Mouse (Mus musculus) limb, embryonic 14.5 days (tissue): Measurements from ENCODE around the gene Ahnak. TPM values are rescaled to one million over a fixed set of nuclear protein-coding genes. Genes with fewer than 3 reads are reported as not detected.

Experiments
- ATAC-seq: fragments of 200-750 bp; cut with Nextera tagmentation; 2 replicates; pipeline ENCODE4 v1.8.0; 2017; ENCODE audit warnings: low read depth, moderate number of reproducible peaks, moderate TSS enrichment; ENCODE audit not compliant: low FRiP score
- DNase-seq: peaks from one replicate; pipeline ENCODE4 v3.0.0-alpha.2; 2015; ENCODE audit warnings: low spot score
- H3K27ac ChIP-seq: fragments of 300-500 bp; sonication (generic); replicated peaks from 2 replicates; pipeline ENCODE4 v1.5.1; 2014; ENCODE audit warnings: low read depth, mild to moderate bottlenecking, low read length, moderate library complexity, mixed read lengths
- H3K27me3 ChIP-seq: fragments of 300-500 bp; sonication (generic); 2 replicates; pipeline ENCODE4 v1.6.1; 2014; ENCODE audit warnings: low read length, mixed read lengths; ENCODE audit not compliant: control insufficient read depth, insufficient read depth
- H3K36me3 ChIP-seq: fragments of 300-500 bp; sonication (generic); 2 replicates; pipeline ENCODE4 v1.6.1; 2014; ENCODE audit warnings: mild to moderate bottlenecking, low read length, moderate library complexity, mixed read lengths; ENCODE audit not compliant: control insufficient read depth, insufficient read depth
- H3K4me1 ChIP-seq: fragments of 300-500 bp; sonication (generic); 2 replicates; pipeline ENCODE4 v1.6.1; 2014; ENCODE audit warnings: antibody characterized with exemption, low read length, mixed read lengths; ENCODE audit not compliant: control insufficient read depth, insufficient read depth
- H3K4me2 ChIP-seq: fragments of 300-500 bp; sonication (generic); replicated peaks from 2 replicates; pipeline ENCODE4 v1.6.1; 2014; ENCODE audit warnings: low read depth, mild to moderate bottlenecking, low read length, moderate library complexity; ENCODE audit not compliant: severe bottlenecking
- H3K4me3 ChIP-seq: fragments of 300-500 bp; sonication (generic); replicated peaks from 2 replicates; pipeline ENCODE4 v1.5.1; 2014; ENCODE audit warnings: low read length
- H3K9ac ChIP-seq: fragments of 300-500 bp; sonication (generic); 2 replicates; pipeline ENCODE4 v1.6.1; 2014; ENCODE audit warnings: mild to moderate bottlenecking, low read depth, low read length, moderate library complexity; ENCODE audit not compliant: severe bottlenecking
- H3K9me3 ChIP-seq: fragments of 300-500 bp; sonication (generic); 2 replicates; pipeline ENCODE4 v1.6.1; 2016; ENCODE audit warnings: low read length; ENCODE audit not compliant: control insufficient read depth
- POLR2A ChIP-seq: fragments of 200-500 bp; IDR thresholded peaks from 2 replicates; pipeline ENCODE4 v1.8.0; 2012; ENCODE audit warnings: inconsistent platforms, mild to moderate bottlenecking, moderate library complexity, borderline replicate concordance; ENCODE audit not compliant: insufficient read depth, insufficient read length; ENCODE audit errors: extremely low read depth
- WGBS: fragments of 180-500 bp; shearing (Covaris S2); extraction: QIAGEN DNeasy Blood & Tissue Kit; methylation state at CpG from one replicate; pipeline ENCODE4 v1.1.7; 2014; 5-methylcytosine and 5-hydroxymethylcytosine counted together
- polyA plus RNA-seq, 2 experiments: library from polyadenylated mRNA; depleted of rRNA in 1 of 2; stranded (reverse) in 1 of 2; unstranded in 1 of 2; fragments of >200 nt; fragmentation: Nextera tagmentation in 1 of 2; extraction: Ambion mirVana in 1 of 2; gene quantifications; 2 replicates each; pipeline versions ENCODE4 v1.2.1 to v1.2.3; 2012 to 2014

Ahnak gene
- polyA plus RNA-seq, 2 experiments = 31.4 to 61.6 TPM

DNA sequence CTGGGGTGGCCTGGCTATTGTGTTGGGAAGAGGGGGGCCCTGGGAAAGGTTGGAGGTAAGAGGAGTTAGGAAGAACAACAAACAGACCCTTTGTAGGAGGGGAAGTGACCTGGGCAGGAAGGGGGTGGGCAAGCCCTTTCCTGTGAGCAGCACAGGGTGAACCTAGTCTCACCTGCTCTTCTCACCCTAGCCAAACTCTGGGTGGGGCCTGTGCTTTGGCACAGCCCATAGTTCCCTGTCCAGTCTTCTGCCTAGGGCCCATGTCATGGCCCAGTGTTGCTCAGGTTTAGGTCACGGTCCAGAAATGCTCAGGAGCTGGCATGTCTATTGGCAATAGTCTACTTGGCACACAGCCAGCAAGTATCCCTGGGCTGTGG lies 118.3 kb downstream of the Ahnak start:
- TF ChIP-seq POLR2A = no peak
- peaks cover 17% of the 10 kb centered on the region for H3K4me1 ChIP-seq
- no peak overlapping the region for H3K4me2 ChIP-seq
- 79% methylated on average over 1 of the region's 1 CpGs for WGBS
- H3K4me3 ChIP-seq = no peak overlapping the region
- ATAC-seq = no peak
- H3K27ac ChIP-seq = no peak overlapping the region
- H3K36me3 ChIP-seq = 0 out of 2 replicates have a peak, but pooled peaks cover 4% of the 10 kb centered on the region
- 0 out of 2 replicates have a peak overlapping the region, but pooled peaks have one; percentile 14 for H3K9ac ChIP-seq
- no peak for DNase-seq
- H3K27me3 ChIP-seq = no peaks in the 10 kb centered on the region
- H3K9me3 ChIP-seq = no peaks in the 10 kb centered on the region

DNA sequence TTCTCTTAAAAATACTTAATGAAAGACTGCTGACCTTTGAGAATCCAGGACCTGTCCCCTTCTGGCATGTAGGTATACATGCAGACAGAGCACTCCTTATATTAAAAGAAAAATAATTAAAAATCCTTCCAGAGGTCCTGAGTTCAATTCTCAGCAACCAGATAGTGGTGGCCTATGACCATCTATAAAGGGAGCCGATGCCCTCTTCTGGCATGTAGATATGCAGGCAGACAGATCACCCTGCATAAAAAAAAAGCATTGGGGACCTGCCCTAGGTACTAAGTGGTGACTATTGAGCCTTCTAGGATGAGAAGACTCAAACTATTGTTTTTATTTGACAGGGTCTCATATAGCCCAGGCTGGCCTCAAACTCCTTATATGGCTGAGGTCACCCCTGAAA lies 119.5 kb downstream of the Ahnak start:
- ATAC-seq (no peak), DNase-seq (no peak)
- Histone ChIP-seq H3K4me3 (no peak overlapping the region), H3K36me3 (peaks cover 15% of the 10 kb centered on the region; the same call in 1 of the 2 replicates), H3K27ac (no peak overlapping the region), H3K4me2 (no peak overlapping the region), H3K27me3 (no peaks in the 10 kb centered on the region), H3K9me3 (no peaks in the 10 kb centered on the region), H3K4me1 (peaks cover 17% of the 10 kb centered on the region), H3K9ac (no peak overlapping the region)
- TF ChIP-seq POLR2A = no peak
- 85% methylated on average over 1 of the region's 1 CpGs for WGBS

DNA sequence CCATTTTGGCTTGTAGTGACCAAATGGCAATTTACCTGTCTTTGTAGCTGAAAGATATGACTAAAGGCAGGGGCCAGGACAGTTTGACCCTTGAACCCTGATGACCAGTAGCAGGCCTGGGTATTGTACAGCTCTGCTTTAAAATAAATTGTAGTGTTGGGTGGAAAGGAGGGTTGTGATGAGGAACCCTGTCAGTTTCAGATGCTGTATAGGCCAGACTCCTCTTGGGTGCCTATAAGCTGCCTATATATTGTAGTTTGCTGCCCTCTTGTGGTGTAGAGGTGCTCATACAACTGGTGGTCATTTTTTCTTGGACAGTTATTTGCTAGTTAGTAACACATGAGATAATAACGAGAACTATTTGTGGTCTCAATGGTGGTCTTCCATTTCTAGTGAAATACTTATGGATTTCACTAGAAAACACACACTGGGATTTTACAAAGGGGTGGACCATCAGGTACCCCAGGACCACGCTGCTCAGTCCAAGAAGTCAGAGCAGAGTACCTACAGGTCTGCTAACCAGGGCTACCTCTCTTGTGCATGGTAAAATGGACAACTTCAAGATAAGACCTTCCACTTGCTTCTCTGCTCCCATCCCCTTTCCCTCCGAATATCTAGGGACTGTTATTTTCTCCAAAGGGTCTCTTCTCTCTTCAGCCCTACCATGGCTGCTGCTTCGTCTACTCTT lies 121.2 kb downstream of the Ahnak start:
- H3K9me3 ChIP-seq = no peaks in the 10 kb centered on the region
- ATAC-seq (peak; percentile 72), DNase-seq (peak; percentile 89)
- peaks cover 17% of the 10 kb centered on the region for H3K4me1 ChIP-seq
- TF ChIP-seq POLR2A = no peak
- no peak overlapping the region for H3K4me2 ChIP-seq
- H3K36me3 ChIP-seq = peaks cover 29% of the 10 kb centered on the region
- H3K27me3 ChIP-seq = no peaks in the 10 kb centered on the region
- WGBS = 59% methylated on average over 4 of the region's 4 CpGs
- no peak overlapping the region for H3K4me3 ChIP-seq
- H3K9ac ChIP-seq = no peak overlapping the region
- no peak overlapping the region for H3K27ac ChIP-seq

- Histone ChIP-seq H3K9ac (no peak overlapping the region), H3K4me2 (no peak overlapping the region), H3K27me3 (no peaks in the 10 kb centered on the region), H3K4me3 (no peak overlapping the region), H3K36me3 (peaks cover 33% of the 10 kb centered on the region), H3K4me1 (peaks cover 5% of the 10 kb centered on the region), H3K27ac (no peak overlapping the region), H3K9me3 (no peaks in the 10 kb centered on the region)
- no peak for TF ChIP-seq POLR2A
- 72% methylated on average over 8 of the region's 8 CpGs for WGBS
- no peak for DNase-seq
- no peak for ATAC-seq
Observed at GRCm38 (mm10) chr19:9112043-9112442, 123.0 kb downstream of the Ahnak start.

DNA sequence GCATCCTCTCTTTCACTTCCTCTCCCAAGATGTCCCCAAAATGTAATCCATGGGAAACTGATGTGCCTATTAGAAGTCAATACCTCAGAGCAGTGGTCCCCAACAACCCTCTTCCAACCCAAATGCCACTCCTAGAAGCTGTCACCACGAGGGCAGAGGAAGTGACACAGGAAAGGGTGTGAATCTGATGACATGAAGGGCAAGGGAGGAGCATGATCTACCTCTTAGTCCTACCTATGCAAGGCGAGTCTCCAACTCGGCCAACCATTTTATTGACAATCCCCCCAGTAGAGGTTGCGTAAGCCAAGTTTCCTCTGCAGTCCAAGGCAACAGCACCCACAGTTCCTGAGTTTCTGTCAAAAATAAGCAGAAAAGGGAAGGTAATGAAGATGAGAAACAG lies 127.2 kb downstream of the Ahnak start:
- TF ChIP-seq POLR2A = no peak
- no peak for ATAC-seq
- H3K36me3 ChIP-seq = peaks cover 42% of the 10 kb centered on the region

More for the DNA sequence above, 127.2 kb downstream of the Ahnak start:
- no peak for DNase-seq
- Histone ChIP-seq H3K27ac (no peak overlapping the region), H3K9ac (no peak overlapping the region), H3K4me2 (no peak overlapping the region), H3K27me3 (no peaks in the 10 kb centered on the region), H3K9me3 (no peaks in the 10 kb centered on the region), H3K4me1 (no peaks in the 10 kb centered on the region), H3K4me3 (no peak overlapping the region)
- WGBS = 78% methylated on average over 4 of the region's 4 CpGs
